14 mouse cellular contexts compared by ENCODE assay signal in the genomic region with DNA sequence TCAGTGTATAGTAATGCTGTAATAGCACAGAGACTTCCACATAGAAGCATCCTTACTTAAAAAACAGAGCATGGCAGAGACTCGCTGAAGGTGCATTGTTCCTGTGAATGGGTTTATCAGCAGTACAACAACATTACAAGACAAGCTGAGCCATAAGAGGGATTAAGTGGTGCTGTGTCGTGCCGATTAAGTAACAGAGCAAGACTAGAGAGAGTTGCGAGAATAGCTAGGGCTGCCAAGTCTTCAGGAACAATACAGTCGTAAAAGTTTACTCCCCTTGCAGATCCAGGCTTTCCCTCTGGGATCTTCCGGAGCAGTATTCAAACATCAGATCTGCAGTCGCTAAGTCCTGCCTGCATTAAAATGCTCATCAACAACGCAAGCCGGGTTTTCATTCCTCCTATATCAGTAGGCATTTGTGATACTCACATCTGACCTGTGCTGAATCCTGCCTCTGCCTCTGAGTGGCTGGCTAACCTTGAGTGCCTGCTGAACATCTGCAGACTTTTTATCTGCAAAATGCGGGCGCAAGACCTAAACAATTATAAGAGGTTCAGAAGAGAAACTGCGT.
A peak's percentile ranks its signal among the peaks of the same experiment; 100 is the strongest.
DNase-seq lines count a peak whose midpoint lies in the region; ATAC-seq lines count a peak whose summit lies in the region.
"Had no signal": no experiment of that assay in that cellular context is flagged by ENCODE, and none has a peak within 500 bp of the region (broad histone marks: within the 10 kb centered on the region; RNA-seq: fewer than 3 reads in every experiment).

No protein-coding gene starts in this region.

- H3K4me2 ChIP-seq in forebrain, embryonic 12.5 days, result peak overlapping the region; percentile 31
- H3K4me2 ChIP-seq in kidney, embryonic 14.5 days (replicated peaks; ENCODE audit: low read depth, low read length), result no peak overlapping the region; the same call in 1 of the 2 replicates
- H3K4me2 ChIP-seq in midbrain, embryonic 11.5 days, result 0 out of 2 replicates have a peak overlapping the region, but pooled peaks have one; percentile 2
- H3K4me2 ChIP-seq: lung, embryonic 15.5 days had no signal

- H3K27me3 ChIP-seq in forebrain, embryonic 12.5 days, result 0 out of 2 replicates have a peak, but pooled peaks cover 12% of the 10 kb centered on the region
- peaks cover 37% of the 10 kb centered on the region for H3K27me3 ChIP-seq in forebrain, embryonic 10.5 days (ENCODE audit: poor library complexity, severe bottlenecking)
- no peaks in the 10 kb centered on the region for H3K27me3 ChIP-seq in kidney, embryonic 14.5 days (ENCODE audit: control insufficient read depth, insufficient read depth, low read length)
- peaks cover 3% of the 10 kb centered on the region; the same call in 1 of the 2 replicates for H3K27me3 ChIP-seq in midbrain, embryonic 11.5 days (ENCODE audit: control insufficient read depth, insufficient read depth, low read length)
- H3K27me3 ChIP-seq: lung, embryonic 15.5 days had no signal

- no peak; the same call in 1 of the 2 replicates for ATAC-seq in forebrain, embryonic 12.5 days (ENCODE audit: low FRiP score)
- ATAC-seq in kidney, embryonic 14.5 days (ENCODE audit: low FRiP score, low TSS enrichment), result no peak
- peak; percentile 23 for ATAC-seq in midbrain, embryonic 11.5 days (ENCODE audit: low FRiP score)
- ATAC-seq: Patski had no signal

- 23% methylated on average over 12 of the region's 12 CpGs for WGBS in forebrain, embryonic 12.5 days
- 31% methylated on average over 12 of the region's 12 CpGs for WGBS in forebrain, embryonic 10.5 days
- 29% methylated on average over 12 of the region's 12 CpGs for WGBS in kidney, embryonic 14.5 days
- 27% methylated on average over 12 of the region's 12 CpGs for WGBS in midbrain, embryonic 11.5 days

- H3K36me3 ChIP-seq in forebrain, embryonic 12.5 days (replicated peaks), result no peaks in the 10 kb centered on the region
- no peaks in the 10 kb centered on the region for H3K36me3 ChIP-seq in forebrain, embryonic 10.5 days (replicated peaks)
- no peaks in the 10 kb centered on the region for H3K36me3 ChIP-seq in kidney, embryonic 14.5 days (ENCODE audit: control insufficient read depth, insufficient read depth, low read length)
- H3K36me3 ChIP-seq in midbrain, embryonic 11.5 days (ENCODE audit: control insufficient read depth, insufficient read depth, low read length), result no peaks in the 10 kb centered on the region
- H3K36me3 ChIP-seq: lung, embryonic 15.5 days had no signal

- no peak overlapping the region for H3K4me3 ChIP-seq in forebrain, embryonic 12.5 days (replicated peaks)
- H3K4me3 ChIP-seq in forebrain, embryonic 10.5 days, result no peak overlapping the region
- no peak overlapping the region for H3K4me3 ChIP-seq in kidney, embryonic 14.5 days (ENCODE audit: low read length)
- H3K4me3 ChIP-seq in midbrain, embryonic 11.5 days (ENCODE audit: low read depth, low read length), result no peak overlapping the region
- H3K4me3 ChIP-seq: left cerebral cortex, adult 2 months; lung, embryonic 15.5 days had no signal

- no peak overlapping the region for H3K9ac ChIP-seq in forebrain, embryonic 12.5 days
- no peak overlapping the region for H3K9ac ChIP-seq in kidney, embryonic 14.5 days (ENCODE audit: low read depth, low read length)
- no peak overlapping the region for H3K9ac ChIP-seq in midbrain, embryonic 11.5 days (ENCODE audit: low read length)
- H3K9ac ChIP-seq: lung, embryonic 15.5 days had no signal

- H3K4me1 ChIP-seq in forebrain, embryonic 12.5 days, result peaks cover 26% of the 10 kb centered on the region
- peaks cover 42% of the 10 kb centered on the region for H3K4me1 ChIP-seq in forebrain, embryonic 10.5 days
- peaks cover 5% of the 10 kb centered on the region; the same call in 1 of the 2 replicates for H3K4me1 ChIP-seq in kidney, embryonic 14.5 days (ENCODE audit: control insufficient read depth, insufficient read depth, low read length)
- H3K4me1 ChIP-seq in midbrain, embryonic 11.5 days (ENCODE audit: control insufficient read depth, insufficient read depth, low read length), result peaks cover 27% of the 10 kb centered on the region

- H3K9me3 ChIP-seq in forebrain, embryonic 12.5 days, result no peaks in the 10 kb centered on the region
- no peaks in the 10 kb centered on the region for H3K9me3 ChIP-seq in forebrain, embryonic 10.5 days
- no peaks in the 10 kb centered on the region for H3K9me3 ChIP-seq in kidney, embryonic 14.5 days (ENCODE audit: control insufficient read depth, low read length)
- H3K9me3 ChIP-seq in midbrain, embryonic 11.5 days (ENCODE audit: control insufficient read depth, low read length), result no peaks in the 10 kb centered on the region
- H3K9me3 ChIP-seq: lung, embryonic 15.5 days had no signal

- no peak for DNase-seq in forebrain, embryonic 10.5 days (ENCODE audit: extremely low spot score, low spot score)
- DNase-seq in kidney, postnatal 10 days, result no peak
- peak; percentile 12 for DNase-seq in adipocyte (ENCODE audit: low spot score)
- peak; percentile 89 for DNase-seq in midbrain, embryonic 11.5 days (ENCODE audit: low spot score, missing footprints)
- no peak for DNase-seq in right cerebral cortex, adult 2 months (ENCODE audit: low spot score in 2 of 2)
- DNase-seq in yolk sac, embryonic 10.5 days (ENCODE audit: low spot score), result no peak
- DNase-seq: cerebellum, adult 9-11 months; gastrocnemius, postnatal 36 days; kidney, postnatal 14 days had no signal

- H3K27ac ChIP-seq in forebrain, embryonic 12.5 days, result no peak overlapping the region
- H3K27ac ChIP-seq in forebrain, embryonic 10.5 days, result no peak overlapping the region
- H3K27ac ChIP-seq in kidney, embryonic 14.5 days (ENCODE audit: low read depth, low read length), result peak overlapping the region; percentile 1; the same call in 1 of the 2 replicates
- H3K27ac ChIP-seq in midbrain, embryonic 11.5 days (ENCODE audit: low read depth, low read length), result no peak overlapping the region
- H3K27ac ChIP-seq: left cerebral cortex, adult 2 months; lung, embryonic 15.5 days had no signal

Comparison
In these comparisons a context has a peak if more than half of its experiments do, and no peak if none do; other contexts are left out.
1. DNase-seq: peak in adipocyte (single experiment) and midbrain, embryonic 11.5 days (single experiment); none in forebrain, embryonic 10.5 days (single experiment), kidney, postnatal 10 days (single experiment), right cerebral cortex, adult 2 months (0 of 2) and yolk sac, embryonic 10.5 days (single experiment).